Mouse (Mus musculus) neural tube, embryonic 14.5 days (tissue): Measurements from ENCODE around the gene Adra1d. TPM values are rescaled to one million over a fixed set of nuclear protein-coding genes. Genes with fewer than 3 reads are reported as not detected.

ENCODE experiments used
- ATAC-seq: fragments of 200-750 bp; cut with Nextera tagmentation; 2 replicates; pipeline ENCODE4 v1.8.0; 2017; ENCODE audit warnings: low read depth, mild to moderate bottlenecking, moderate TSS enrichment, moderate library complexity
- H3K27ac ChIP-seq: fragments of 300-500 bp; sonication (generic); 2 replicates; pipeline ENCODE4 v1.5.1; 2014; ENCODE audit warnings: low read depth, mild to moderate bottlenecking, control low read depth, low read length, moderate library complexity, mixed read lengths
- H3K27me3 ChIP-seq: fragments of 300-500 bp; sonication (generic); 2 replicates; pipeline ENCODE4 v1.6.1; 2014; ENCODE audit warnings: low read length; ENCODE audit not compliant: control insufficient read depth, insufficient read depth
- H3K36me3 ChIP-seq: fragments of 300-500 bp; sonication (generic); 2 replicates; pipeline ENCODE4 v1.6.1; 2014; ENCODE audit warnings: low read length, mixed read lengths; ENCODE audit not compliant: control insufficient read depth, insufficient read depth
- H3K4me1 ChIP-seq: fragments of 300-500 bp; sonication (generic); 2 replicates; pipeline ENCODE4 v1.6.1; 2014; ENCODE audit warnings: low read length; ENCODE audit not compliant: control insufficient read depth, insufficient read depth
- H3K4me2 ChIP-seq: fragments of 300-500 bp; sonication (generic); 2 replicates; pipeline ENCODE4 v1.6.1; 2014; ENCODE audit warnings: mild to moderate bottlenecking, low read depth, low read length, control low read depth
- H3K4me3 ChIP-seq: fragments of 300-500 bp; sonication (generic); 2 replicates; pipeline ENCODE4 v1.5.1; 2014; ENCODE audit warnings: low read depth, low read length, control low read depth, mixed read lengths
- H3K9ac ChIP-seq: fragments of 300-500 bp; sonication (generic); replicated peaks from 2 replicates; pipeline ENCODE4 v1.6.1; 2014; ENCODE audit warnings: low read depth, mild to moderate bottlenecking, control low read depth, low read length, mixed read lengths
- H3K9me3 ChIP-seq: fragments of 300-500 bp; sonication (generic); 2 replicates; pipeline ENCODE4 v1.6.1; 2016; ENCODE audit warnings: low read length; ENCODE audit not compliant: control insufficient read depth
- WGBS: fragments of 180-500 bp; shearing (Covaris S2); extraction: QIAGEN DNeasy Blood & Tissue Kit; methylation state at CpG from one replicate; pipeline ENCODE4 v1.1.7; 2014; 5-methylcytosine and 5-hydroxymethylcytosine counted together
- polyA plus RNA-seq: library from polyadenylated mRNA; unstranded; fragments of >200 nt; fragmentation: Nextera tagmentation; extraction: Ambion mirVana; gene quantifications from 2 replicates; pipeline ENCODE4 v1.2.1, GENCODE M21; 2014

Gene Adra1d
- polyA plus RNA-seq, 1 experiment from 2014 or later: 0.17 TPM

DNA sequence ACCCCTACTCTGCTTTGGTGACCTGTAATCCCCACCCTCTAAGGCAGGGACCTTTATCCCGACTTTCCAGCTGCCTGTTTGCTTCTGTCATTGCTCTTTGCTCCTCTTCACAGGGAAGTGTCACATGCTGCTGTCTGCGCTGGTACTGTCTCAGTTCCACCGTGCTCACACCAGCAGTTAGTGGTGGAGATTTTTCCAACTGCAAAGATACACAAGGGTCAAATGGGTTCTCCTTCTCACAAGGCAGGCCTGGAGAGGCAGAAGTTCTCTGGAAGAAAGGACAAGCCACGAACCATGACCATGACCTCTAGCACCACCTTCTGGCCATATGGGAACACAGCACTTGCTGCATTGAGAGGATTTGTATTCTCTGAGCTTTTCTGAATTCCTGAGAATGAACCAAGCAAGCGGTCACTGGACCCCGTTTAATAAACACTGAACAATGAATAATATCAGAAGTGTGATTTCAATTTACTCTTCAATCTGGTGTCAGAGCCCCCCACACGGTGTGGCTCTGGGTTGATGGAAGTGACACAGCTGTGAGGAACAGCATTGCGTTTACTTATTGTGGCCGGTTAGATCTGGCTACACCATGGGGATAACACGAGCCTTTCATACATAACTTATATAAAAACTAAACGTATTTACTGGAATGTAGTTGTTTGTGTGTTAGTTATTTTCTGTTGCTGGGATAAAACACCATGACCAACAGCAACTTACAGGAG, 32.0 kb downstream of the Adra1d start:
- 42% methylated on average over 11 of the region's 11 CpGs for WGBS
- Histone ChIP-seq H3K36me3 (no peaks in the 10 kb centered on the region), H3K9me3 (no peaks in the 10 kb centered on the region), H3K4me2 (no peak overlapping the region), H3K4me3 (no peak overlapping the region), H3K4me1 (no peaks in the 10 kb centered on the region), H3K9ac (no peak overlapping the region), H3K27me3 (no peaks in the 10 kb centered on the region), H3K27ac (no peak overlapping the region)
- ATAC-seq: peak; percentile 55; the same call in 1 of the 2 replicates

DNA sequence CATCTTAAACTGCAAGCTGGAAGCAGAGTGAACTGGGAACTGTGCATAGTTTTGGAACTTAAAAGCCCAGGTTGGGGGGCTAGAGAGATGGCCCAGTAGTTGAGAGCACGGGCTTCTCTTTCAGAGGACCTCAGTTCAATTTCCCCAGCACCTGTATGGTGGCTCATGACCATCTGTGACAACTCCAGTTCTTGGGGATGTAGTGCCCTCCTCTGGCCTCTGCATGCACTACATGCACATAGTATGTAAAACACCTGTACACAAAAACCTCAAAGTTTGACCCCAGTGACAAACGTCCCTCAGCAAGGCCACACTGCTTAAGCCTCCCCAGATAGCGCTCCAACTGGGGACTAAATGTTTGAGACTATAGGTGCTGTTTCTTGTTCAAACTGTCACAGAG, 35.0 kb downstream of the Adra1d start:
- Histone ChIP-seq H3K27me3 (no peaks in the 10 kb centered on the region), H3K4me1 (no peaks in the 10 kb centered on the region), H3K36me3 (no peaks in the 10 kb centered on the region; the same call in 1 of the 2 replicates), H3K9me3 (no peaks in the 10 kb centered on the region), H3K9ac (no peak overlapping the region), H3K4me2 (no peak overlapping the region), H3K27ac (no peak overlapping the region), H3K4me3 (no peak overlapping the region)
- no peak for ATAC-seq
- WGBS: 46% methylated on average over 3 of the region's 3 CpGs

DNA sequence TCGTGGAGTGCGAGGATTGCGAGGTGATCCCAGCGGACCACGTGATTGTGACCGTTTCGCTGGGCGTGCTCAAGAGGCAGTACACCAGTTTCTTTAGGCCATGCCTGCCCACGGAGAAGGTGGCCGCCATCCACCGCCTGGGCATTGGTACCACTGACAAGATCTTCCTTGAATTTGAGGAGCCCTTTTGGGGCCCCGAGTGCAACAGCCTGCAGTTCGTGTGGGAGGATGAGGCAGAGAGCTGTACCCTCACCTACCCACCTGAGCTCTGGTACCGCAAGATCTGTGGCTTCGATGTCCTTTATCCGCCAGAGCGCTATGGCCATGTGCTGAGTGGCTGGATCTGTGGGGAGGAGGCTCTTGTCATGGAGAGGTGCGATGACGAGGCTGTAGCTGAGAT, 41.3 kb downstream of the Adra1d start:
- no peak overlapping the region for H3K4me2 ChIP-seq
- no peaks in the 10 kb centered on the region for H3K9me3 ChIP-seq
- no peaks in the 10 kb centered on the region; the same call in 1 of the 2 replicates for H3K36me3 ChIP-seq
- no peak overlapping the region for H3K27ac ChIP-seq
- H3K9ac ChIP-seq: no peak overlapping the region
- H3K4me1 ChIP-seq: no peaks in the 10 kb centered on the region
- 94% methylated on average over 19 of the region's 19 CpGs for WGBS
- ATAC-seq: no peak
- H3K4me3 ChIP-seq: no peak overlapping the region
- no peaks in the 10 kb centered on the region for H3K27me3 ChIP-seq

DNA sequence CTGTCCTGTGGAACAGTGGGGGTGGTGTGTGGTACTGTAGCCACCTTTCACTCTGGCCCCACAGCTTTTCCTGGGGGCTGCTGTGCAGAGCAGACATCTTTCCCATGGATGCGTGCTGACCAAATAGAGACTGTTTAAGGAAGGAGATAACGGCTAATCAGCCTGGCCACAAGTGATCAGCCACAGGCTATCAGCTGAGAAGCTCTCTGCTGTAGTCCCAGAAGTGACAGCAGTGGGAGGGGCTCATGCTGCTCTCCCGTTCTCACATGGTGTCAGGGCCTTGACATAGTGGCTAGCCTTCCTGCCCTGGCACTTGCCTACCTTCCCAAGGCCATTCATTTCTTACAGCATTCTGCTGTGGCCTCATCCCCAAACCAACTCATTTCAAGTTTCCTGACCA, 43.3 kb downstream of the Adra1d start:
- H3K9me3 ChIP-seq: no peaks in the 10 kb centered on the region
- H3K27ac ChIP-seq: no peak overlapping the region
- H3K4me1 ChIP-seq: no peaks in the 10 kb centered on the region
- no peaks in the 10 kb centered on the region for H3K36me3 ChIP-seq
- no peak overlapping the region for H3K4me2 ChIP-seq
- ATAC-seq: no peak
- 68% methylated on average over 3 of the region's 3 CpGs for WGBS
- H3K4me3 ChIP-seq: no peak overlapping the region
- no peaks in the 10 kb centered on the region for H3K27me3 ChIP-seq
- no peak overlapping the region for H3K9ac ChIP-seq

DNA sequence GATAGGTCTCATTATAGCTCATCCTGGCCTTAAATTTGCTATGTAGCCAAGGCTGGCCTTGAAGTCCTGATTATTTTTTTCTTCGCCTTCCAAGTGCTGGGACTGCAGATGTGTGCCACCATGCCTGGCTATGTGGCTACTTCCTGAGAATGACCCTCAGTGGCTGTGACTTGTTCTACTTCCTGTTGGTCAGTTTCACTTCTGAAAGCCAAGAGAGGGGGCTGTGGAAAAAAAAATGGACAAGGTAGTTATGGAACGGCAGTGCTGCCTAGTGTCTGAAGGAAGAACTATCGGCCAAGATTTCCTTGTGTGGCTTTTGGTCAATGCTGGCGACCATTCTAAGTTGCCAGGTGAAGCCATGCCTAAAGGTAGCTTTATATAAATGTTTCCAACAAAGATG, 44.5 kb downstream of the Adra1d start:
- WGBS: 87% methylated on average over 4 of the region's 4 CpGs
- Histone ChIP-seq H3K4me2 (no peak overlapping the region), H3K36me3 (no peaks in the 10 kb centered on the region), H3K4me1 (no peaks in the 10 kb centered on the region), H3K9ac (no peak overlapping the region), H3K4me3 (no peak overlapping the region), H3K9me3 (no peaks in the 10 kb centered on the region), H3K27ac (no peak overlapping the region), H3K27me3 (no peaks in the 10 kb centered on the region)
- ATAC-seq: no peak

DNA sequence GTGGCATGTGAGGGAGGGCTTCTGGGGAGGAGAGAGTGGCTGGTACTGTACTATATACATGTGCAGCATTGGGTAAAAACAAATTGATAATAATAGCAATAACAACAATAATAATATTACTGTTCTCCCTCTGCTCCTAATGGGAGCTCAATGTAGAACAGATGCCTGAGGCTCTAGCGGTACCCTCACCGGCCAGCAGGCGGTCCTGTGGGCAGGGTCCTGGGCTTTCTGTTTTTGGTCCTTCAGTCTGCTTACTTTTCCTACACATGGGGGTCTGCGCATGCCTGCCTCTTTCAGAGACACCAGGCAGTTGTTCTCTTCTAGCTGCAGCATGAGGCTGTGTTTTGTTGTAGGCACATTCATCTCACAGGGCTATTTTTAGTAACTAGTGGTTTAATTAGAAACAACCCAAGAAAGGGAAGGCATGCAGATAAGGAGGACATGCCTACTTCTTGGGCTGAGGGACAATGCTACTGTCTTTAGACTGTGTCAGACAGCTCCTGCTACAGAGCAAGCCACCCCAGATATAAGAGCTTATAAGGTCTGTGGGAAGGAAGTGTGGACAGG, 47.9 kb downstream of the Adra1d start:
- H3K27ac ChIP-seq: no peak overlapping the region
- H3K4me2 ChIP-seq: no peak overlapping the region
- no peak overlapping the region for H3K4me3 ChIP-seq
- no peaks in the 10 kb centered on the region for H3K36me3 ChIP-seq
- no peak overlapping the region for H3K9ac ChIP-seq
- no peaks in the 10 kb centered on the region for H3K27me3 ChIP-seq
- WGBS: 86% methylated on average over 4 of the region's 4 CpGs
- H3K4me1 ChIP-seq: 0 out of 2 replicates have a peak, but pooled peaks cover 8% of the 10 kb centered on the region
- no peak for ATAC-seq
- H3K9me3 ChIP-seq: no peaks in the 10 kb centered on the region

DNA sequence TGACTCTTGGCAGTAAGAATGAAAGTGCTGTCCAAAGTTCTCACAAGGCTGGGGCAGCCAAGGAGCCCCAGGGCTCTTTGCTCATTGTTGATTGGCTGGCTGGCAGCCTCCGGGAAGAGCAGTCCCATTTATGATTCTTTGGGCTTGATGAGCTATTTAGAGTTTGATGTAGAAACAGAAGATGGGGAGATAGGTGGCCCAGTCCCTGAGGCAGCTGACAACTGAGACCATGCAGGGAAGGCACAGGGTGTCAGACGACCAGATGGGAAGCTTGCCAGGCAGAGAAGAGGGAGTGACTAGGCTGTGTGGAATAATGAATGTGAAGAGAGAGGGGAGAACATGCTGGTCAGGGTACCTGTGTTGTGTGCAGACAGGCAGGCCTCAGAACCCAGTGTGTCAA, 48.6 kb downstream of the Adra1d start:
- Histone ChIP-seq H3K4me3 (no peak overlapping the region), H3K27me3 (no peaks in the 10 kb centered on the region), H3K9me3 (no peaks in the 10 kb centered on the region), H3K27ac (no peak overlapping the region), H3K9ac (no peak overlapping the region), H3K4me1 (0 out of 2 replicates have a peak, but pooled peaks cover 9% of the 10 kb centered on the region), H3K36me3 (no peaks in the 10 kb centered on the region), H3K4me2 (no peak overlapping the region)
- no peak for ATAC-seq
- WGBS: 32% methylated on average over 2 of the region's 2 CpGs

DNA sequence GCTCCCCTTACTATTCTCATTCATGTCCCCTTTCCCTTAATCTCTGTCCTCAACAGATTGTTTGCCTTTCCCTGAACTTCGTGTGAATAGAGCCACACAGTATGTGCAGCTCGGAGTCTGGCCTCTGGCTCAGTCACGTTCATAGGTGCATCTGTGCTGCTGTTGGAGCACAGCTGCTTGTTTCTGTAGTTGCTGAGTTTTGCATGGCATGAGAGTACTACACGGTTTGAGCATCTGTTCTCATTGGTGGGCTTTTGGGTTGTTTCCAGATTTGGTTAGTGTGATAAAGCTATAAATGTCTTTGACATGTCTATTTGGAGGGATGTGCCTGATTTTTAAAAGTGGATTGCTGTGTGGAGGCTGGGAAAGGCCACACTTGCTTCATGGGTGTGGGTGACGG, 51.6 kb downstream of the Adra1d start:
- Histone ChIP-seq H3K4me1 (peaks cover 17% of the 10 kb centered on the region; the same call in 1 of the 2 replicates), H3K27ac (no peak overlapping the region), H3K4me2 (no peak overlapping the region), H3K36me3 (no peaks in the 10 kb centered on the region), H3K27me3 (no peaks in the 10 kb centered on the region), H3K4me3 (no peak overlapping the region), H3K9ac (no peak overlapping the region), H3K9me3 (no peaks in the 10 kb centered on the region)
- no peak for ATAC-seq
- WGBS: 66% methylated on average over 5 of the region's 5 CpGs

DNA sequence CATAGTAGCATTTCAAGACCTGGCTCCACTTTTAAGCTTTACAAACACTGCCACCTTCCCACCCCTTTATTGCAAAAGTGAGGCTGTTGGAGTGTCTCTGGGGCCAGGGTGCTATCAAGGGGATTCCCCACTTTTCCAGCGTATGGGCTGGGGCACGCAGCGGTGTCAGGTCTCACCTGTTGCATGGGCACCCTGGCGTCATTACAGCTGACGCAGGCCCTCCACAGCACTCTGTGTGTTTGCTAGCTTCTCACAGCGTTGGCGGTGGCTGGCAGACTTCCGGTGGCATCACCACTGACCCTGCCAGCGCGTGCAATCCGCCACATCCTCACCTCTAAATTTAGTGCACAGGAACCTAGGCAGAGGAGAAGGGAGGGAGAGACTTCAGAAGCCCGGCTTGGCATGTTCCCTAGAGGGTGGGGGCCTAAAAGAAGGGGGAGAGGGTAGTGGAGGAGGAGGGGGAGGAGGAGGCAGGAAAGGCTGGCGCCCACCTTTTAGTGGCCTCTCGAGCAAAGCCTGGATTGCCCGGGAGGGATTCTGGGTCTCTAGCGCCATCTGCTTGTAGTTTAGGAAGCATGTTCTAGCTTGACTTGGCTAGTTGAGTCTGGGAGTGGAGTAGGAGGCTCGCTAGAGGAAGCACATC, 52.3 kb downstream of the Adra1d start:
- Histone ChIP-seq H3K4me3 (no peak overlapping the region), H3K27me3 (no peaks in the 10 kb centered on the region), H3K9ac (0 out of 2 replicates have a peak overlapping the region, but pooled peaks have one; percentile 1), H3K36me3 (no peaks in the 10 kb centered on the region), H3K4me1 (peaks cover 17% of the 10 kb centered on the region; the same call in 1 of the 2 replicates), H3K4me2 (peak overlapping the region; percentile 24), H3K27ac (no peak overlapping the region), H3K9me3 (no peaks in the 10 kb centered on the region)
- ATAC-seq: peak; percentile 57; the same call in 1 of the 2 replicates
- 20% methylated on average over 17 of the region's 17 CpGs for WGBS
